Mouse (Mus musculus) lung, postnatal 0 days (tissue): ENCODE measurements at regions not wholly inside any gene's neighbourhood (a gene's known extent, or its start where the extent isn't known, plus 50 kb on each side); places are given as distances from the start of the nearest gene placed in this dataset.

Experiments
- CTCF ChIP-seq: IDR thresholded peaks from 2 replicates; pipeline ENCODE4 v1.5.1; 2016; ENCODE audit warnings: antibody characterized with exemption, mild to moderate bottlenecking
- EP300 ChIP-seq: IDR thresholded peaks from 2 replicates; pipeline ENCODE4 v1.6.1; 2016; ENCODE audit warnings: antibody characterized with exemption, mild to moderate bottlenecking, control low read depth

DNA sequence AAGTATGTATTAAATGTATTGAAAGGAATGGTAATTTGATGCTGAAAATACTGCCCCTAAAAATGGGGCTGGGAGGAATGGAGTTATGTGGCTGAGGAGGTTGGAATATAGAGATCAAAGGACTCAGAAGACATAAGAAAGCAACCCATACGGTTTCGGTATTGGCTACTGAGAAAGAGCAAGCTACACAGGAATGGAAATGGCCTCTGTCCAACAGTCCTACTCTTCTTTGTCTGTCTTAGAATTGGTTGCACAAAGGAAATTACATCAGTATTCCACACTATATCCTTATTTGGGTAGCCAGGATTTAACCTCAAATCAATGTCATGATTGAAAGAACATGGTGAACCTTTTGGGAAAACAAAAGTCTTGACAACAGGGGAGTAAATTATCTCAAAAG, 399.0 kb upstream of the Nt5c1b start:
- no peak for TF ChIP-seq CTCF
- TF ChIP-seq EP300, result no peak
